Mouse (Mus musculus) lung, postnatal 25 days (tissue): ENCODE measurements at regions not wholly inside any gene's neighbourhood (a gene's known extent, or its start where the extent isn't known, plus 50 kb on each side); places are given as distances from the start of the nearest gene placed in this dataset.

ENCODE experiments used
- DNase-seq: peaks from one replicate; pipeline ENCODE4 v3.0.0; 2022; ENCODE audit warnings: low spot score

GRCm38 (mm10) chr12:105092730-105093440 is 52.9 kb upstream of the Tcl1b2 start:
- peak; percentile 54 for DNase-seq

GRCm38 (mm10) chr12:105093509-105093908 is 52.3 kb upstream of the Tcl1b2 start:
- no peak for DNase-seq
